Mouse (Mus musculus): Measurements from ENCODE around the gene Gatad2a.

DNA sequence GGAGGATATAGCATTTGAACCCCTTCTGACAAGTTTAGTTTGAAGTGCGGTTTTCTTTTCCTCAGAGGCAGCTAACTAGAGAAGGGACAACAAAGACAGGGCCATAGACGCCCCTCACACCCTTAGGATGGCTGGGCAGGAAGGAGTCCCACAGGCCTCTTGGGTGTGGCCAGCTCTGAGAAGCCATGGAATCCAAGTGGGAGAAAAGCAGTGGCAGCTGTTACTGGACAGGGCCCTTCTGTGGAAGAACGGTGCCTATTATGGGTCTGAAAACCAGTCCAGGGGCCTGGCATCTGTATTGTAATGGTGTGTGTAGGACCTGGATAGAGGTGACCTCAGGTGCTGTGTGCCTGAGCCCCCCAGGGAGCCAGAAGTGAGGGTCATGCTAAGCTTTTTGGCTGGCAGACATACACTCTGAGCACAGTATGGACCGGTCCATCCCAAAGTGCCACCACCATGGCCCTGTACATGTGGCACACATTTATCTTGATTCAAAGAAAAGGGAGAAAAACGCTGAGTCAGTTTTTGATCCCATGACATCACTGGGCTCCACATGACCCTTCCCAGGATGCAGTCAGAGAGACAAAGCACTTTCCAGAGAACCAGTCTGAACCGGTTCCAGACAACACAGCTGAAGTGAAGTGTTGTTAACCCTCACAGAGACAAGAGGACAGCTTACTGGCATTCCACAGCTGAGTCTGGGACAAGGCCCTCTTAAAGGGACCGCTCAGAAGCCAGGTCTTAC lies 60.0 kb downstream of the Gatad2a start:
- TF ChIP-seq CTCF (IDR thresholded peaks at IDR 0.05; ENCODE audit: borderline replicate concordance, insufficient read depth, low read depth, low read length) (no peak), POLR2A (IDR thresholded peaks at IDR 0.05; ENCODE audit: borderline replicate concordance, insufficient read depth, low read length) (no peak)

All from cerebellum, adult 2 months (tissue).